ENCODE assay signal across 8 mouse cellular contexts in the genomic region with DNA sequence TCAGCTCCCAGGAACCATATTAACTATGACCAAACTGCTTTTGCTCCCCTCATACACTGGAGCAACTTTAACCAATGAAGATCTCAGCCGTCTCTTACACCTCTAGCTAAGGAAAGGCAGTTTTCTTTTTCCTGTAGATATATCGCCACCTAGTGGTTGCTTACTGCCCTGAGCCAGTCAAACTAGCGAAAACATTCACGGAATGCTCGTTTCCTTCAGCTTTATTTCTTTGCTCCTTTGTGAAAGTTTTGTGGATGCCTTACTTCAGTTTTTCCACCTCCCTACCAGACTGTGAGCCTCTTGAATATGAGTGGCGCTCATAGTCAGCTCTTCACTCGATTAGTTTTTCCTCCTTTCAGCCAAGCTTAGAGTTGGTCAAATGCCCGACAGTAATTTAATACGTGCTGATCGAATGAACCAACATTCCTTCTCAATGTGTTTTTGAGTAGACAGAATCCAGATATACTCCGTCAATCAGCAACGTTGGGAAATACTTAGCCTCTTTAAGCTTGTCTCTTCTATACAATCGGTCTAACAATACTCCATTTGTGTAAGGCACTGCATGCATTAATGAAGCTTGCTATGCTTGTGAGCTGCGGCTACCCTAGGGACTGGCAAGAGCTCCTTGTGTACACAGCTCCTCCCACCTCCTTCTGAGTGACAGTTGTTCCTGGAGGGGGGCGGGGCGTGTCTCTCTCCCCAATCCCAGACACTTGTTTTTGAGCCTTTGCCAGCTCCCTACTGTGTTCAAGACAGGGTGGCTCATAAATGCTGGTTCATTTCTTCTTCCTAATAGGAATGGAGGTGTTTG. TPM values are rescaled to one million over a fixed set of nuclear protein-coding genes. Genes with fewer than 3 reads are reported as not detected.
DNase-seq lines count a peak whose midpoint lies in the region; ATAC-seq and TF ChIP-seq lines count a peak whose summit lies in the region.

No protein-coding gene starts in this region.

- H3K36me3 ChIP-seq in lung, embryonic 14.5 days (ENCODE audit: insufficient read depth) = no peaks in the 10 kb centered on the region

- peak overlapping the region; percentile 55 for H3K9ac ChIP-seq in lung, embryonic 14.5 days

- H3K4me2 ChIP-seq in lung, embryonic 14.5 days = peak overlapping the region; percentile 70

- peak; percentile 90 for TF ChIP-seq CTCF in lung, embryonic 14.5 days (IDR thresholded peaks at IDR 0.05; ENCODE audit: low read depth)
- TF ChIP-seq CTCF in olfactory bulb, adult 2 months (IDR thresholded peaks at IDR 0.05; ENCODE audit: insufficient read depth, low read depth, low read length) = no peak

- peak overlapping the region; percentile 41 for H3K4me3 ChIP-seq in lung, embryonic 14.5 days (ENCODE audit: low read depth, low read length)
- peak overlapping the region; percentile 17; the same call in 1 of the 2 replicates for H3K4me3 ChIP-seq in olfactory bulb, adult 2 months (ENCODE audit: insufficient read depth, low read depth, low read length)

- WGBS in lung, embryonic 14.5 days = under 1% methylated on average over 16 of the region's 16 CpGs
- under 1% methylated on average over 16 of the region's 16 CpGs for WGBS in olfactory bulb, adult 2 months

- DNase-seq in R1 (ENCODE audit: low read depth, low spot score) = peak; percentile 93
- DNase-seq in cerebellum, adult 9-11 months = peak; percentile 79
- peak; percentile 62 to 72 for DNase-seq in layer of hippocampus, adult 8-10 months (ENCODE audit: low spot score in 2 of 2)
- peak; percentile 97 for DNase-seq in lung, embryonic 14.5 days
- peak; percentile 83 for DNase-seq in thymus, postnatal 0 days (ENCODE audit: low spot score)

- no peaks in the 10 kb centered on the region for H3K4me1 ChIP-seq in lung, embryonic 14.5 days (ENCODE audit: insufficient read depth)
- peaks cover 4% of the 10 kb centered on the region; the same call in 1 of the 2 replicates for H3K4me1 ChIP-seq in olfactory bulb, adult 2 months (ENCODE audit: control insufficient read depth, insufficient read depth, low read length)

- ATAC-seq in frontal cortex, adult (ENCODE audit: low TSS enrichment) = peak; percentile 90
- ATAC-seq in hematopoietic stem cell, adult 5-6 weeks (replicated peaks in 1 of 2; ENCODE audit: insufficient read depth in 1 of 2, low FRiP score in 2 of 2, low TSS enrichment in 1 of 2, low read depth in 1 of 2, poor library complexity in 2 of 2, severe bottlenecking in 2 of 2) = peak; percentile 92 to 94
- ATAC-seq in lung, embryonic 14.5 days (ENCODE audit: insufficient read depth) = peak; percentile 98

- no peak for TF ChIP-seq POLR2A in olfactory bulb, adult 2 months (IDR thresholded peaks at IDR 0.05; ENCODE audit: insufficient read depth, low read depth, low read length)

- H3K27me3 ChIP-seq in lung, embryonic 14.5 days (ENCODE audit: insufficient read depth, low read length) = no peaks in the 10 kb centered on the region

- H3K9me3 ChIP-seq in lung, embryonic 14.5 days (ENCODE audit: low read depth, low read length) = no peaks in the 10 kb centered on the region

- H3K27ac ChIP-seq in lung, embryonic 14.5 days (ENCODE audit: low read depth) = peak overlapping the region; percentile 74
- H3K27ac ChIP-seq in olfactory bulb, adult 2 months (ENCODE audit: insufficient read depth, low read depth, low read length) = no peak overlapping the region

RNA-seq across cellular contexts. Expression of a gene that starts 36.6 kb away (rescaled TPM):
- not detected in 2 replicates for total RNA-seq in hematopoietic stem cell, adult 5-6 weeks (2017)
- under 1 TPM in 1 of 4 experiments, not detected in 3; 0.36 TPM for total RNA-seq in layer of hippocampus, adult 8-10 months (2022)
- not detected in 2 replicates for polyA plus RNA-seq in lung, embryonic 14.5 days (2014; fragmentation: Nextera tagmentation; extraction: Ambion mirVana)
- polyA plus RNA-seq in olfactory bulb, adult 2 months (2012; ENCODE audit: insufficient read depth, insufficient read length, low replicate concordance, missing spikeins) = not detected in 2 replicates
- not detected in 2 replicates for polyA plus RNA-seq in thymus, postnatal 0 days (2015; fragmentation: Nextera tagmentation; extraction: Ambion mirVana)

RNA-seq across cellular contexts. Expression of a gene that starts 53.3 kb away (rescaled TPM):
- total RNA-seq in hematopoietic stem cell, adult 5-6 weeks (2017) = not detected in 2 replicates
- total RNA-seq in layer of hippocampus, adult 8-10 months (2022) = 10 to 100 TPM; 49.8 to 59.5 (median 51.9) TPM
- polyA plus RNA-seq in lung, embryonic 14.5 days (2014; fragmentation: Nextera tagmentation; extraction: Ambion mirVana) = 1.0 and 1.3 TPM in 2 replicates
- not detected in 2 replicates for polyA plus RNA-seq in olfactory bulb, adult 2 months (2012; ENCODE audit: insufficient read depth, insufficient read length, low replicate concordance, missing spikeins)
- 0.21 and 0.29 TPM in 2 replicates for polyA plus RNA-seq in thymus, postnatal 0 days (2015; fragmentation: Nextera tagmentation; extraction: Ambion mirVana)

RNA-seq across cellular contexts. Expression of a gene that starts 55.3 kb away (rescaled TPM):
- 432 and 477 TPM in 2 replicates for total RNA-seq in hematopoietic stem cell, adult 5-6 weeks (2017)
- total RNA-seq in layer of hippocampus, adult 8-10 months (2022) = 100 to 1,000 TPM; 360 to 633 (median 457) TPM
- polyA plus RNA-seq in lung, embryonic 14.5 days (2014; fragmentation: Nextera tagmentation; extraction: Ambion mirVana) = 610 and 627 TPM in 2 replicates
- 347 TPM in 1 of 2 replicates, not detected in the other for polyA plus RNA-seq in olfactory bulb, adult 2 months (2012; ENCODE audit: insufficient read depth, insufficient read length, low replicate concordance, missing spikeins)
- polyA plus RNA-seq in thymus, postnatal 0 days (2015; fragmentation: Nextera tagmentation; extraction: Ambion mirVana) = 316 and 328 TPM in 2 replicates

Comparison
In these comparisons a context has a peak if more than half of its experiments do, and no peak if none do; other contexts are left out.
1. RNA of a gene that starts 53.3 kb away (polyA plus RNA-seq): not detected in olfactory bulb, adult 2 months; 1.0 to 1.3 TPM in lung, embryonic 14.5 days and 0.21 to 0.29 TPM in thymus, postnatal 0 days; every median in the first group is over 10 times any median in the second.
2. Peak in every context shown above with its lines, with median percentiles within 50 percentile points of each other: DNase-seq and ATAC-seq.